Mouse (Mus musculus): ENCODE results near the gene 4921517D22Rik. TPM values are rescaled to one million over a fixed set of nuclear protein-coding genes. Genes with fewer than 3 reads are reported as not detected.

Gene 4921517D22Rik
- polyA plus RNA-seq, 1 experiment from 2014 or later = not detected

GRCm38 (mm10) chr13:59656316-59656832 lies 37.5 kb downstream of the 4921517D22Rik start:
- no peak for ATAC-seq
- WGBS (ENCODE audit: insufficient replicate concordance) = 36% methylated on average over 10 of the region's 10 CpGs
- H3K4me1 ChIP-seq = peaks cover 38% of the 10 kb centered on the region
- H3K4me3 ChIP-seq = no peak overlapping the region
- no peaks in the 10 kb centered on the region for H3K9me3 ChIP-seq (replicated peaks)
- no peak overlapping the region for H3K9ac ChIP-seq
- no peak overlapping the region for H3K4me2 ChIP-seq
- no peaks in the 10 kb centered on the region for H3K27me3 ChIP-seq (replicated peaks)
- H3K36me3 ChIP-seq = peaks cover 97% of the 10 kb centered on the region
- peak overlapping the region; percentile 55; the same call in 1 of the 2 replicates for H3K27ac ChIP-seq

DNA sequence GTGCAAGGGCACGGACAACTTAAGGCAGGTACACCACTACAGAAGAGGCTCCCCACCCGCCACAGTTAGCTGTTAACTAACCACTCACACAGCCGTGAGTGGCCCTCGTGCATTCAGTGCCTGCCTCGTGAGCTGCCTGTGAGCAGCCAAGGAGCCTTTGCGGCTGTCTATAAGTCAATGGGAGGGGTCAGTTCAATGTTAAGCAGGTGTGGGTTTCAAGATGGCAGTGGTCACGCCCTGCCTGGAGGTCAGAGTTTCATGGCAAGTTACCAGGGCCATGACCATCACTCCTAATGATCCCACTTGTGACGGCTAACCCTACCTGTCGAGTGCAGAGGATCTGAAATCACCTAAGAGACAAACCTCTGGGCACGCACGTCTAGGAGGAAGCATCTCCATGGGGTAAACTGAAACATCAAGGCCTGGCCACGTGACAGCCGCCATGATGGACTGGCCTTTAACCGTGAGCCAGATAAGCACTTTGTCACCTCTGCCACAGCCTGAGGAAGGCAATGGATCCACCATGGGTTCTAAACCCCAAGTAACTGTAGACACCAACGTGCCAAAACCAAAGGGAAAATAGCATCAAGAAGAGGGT lies 38.1 kb downstream of the 4921517D22Rik start:
- 80% methylated on average over 15 of the region's 15 CpGs for WGBS (ENCODE audit: insufficient replicate concordance)
- Histone ChIP-seq H3K27me3 (replicated peaks) (no peaks in the 10 kb centered on the region), H3K4me1 (peaks cover 41% of the 10 kb centered on the region), H3K27ac (no peak overlapping the region), H3K36me3 (peaks cover 97% of the 10 kb centered on the region), H3K9me3 (replicated peaks) (no peaks in the 10 kb centered on the region), H3K4me3 (no peak overlapping the region), H3K9ac (no peak overlapping the region), H3K4me2 (no peak overlapping the region)
- ATAC-seq = no peak

DNA sequence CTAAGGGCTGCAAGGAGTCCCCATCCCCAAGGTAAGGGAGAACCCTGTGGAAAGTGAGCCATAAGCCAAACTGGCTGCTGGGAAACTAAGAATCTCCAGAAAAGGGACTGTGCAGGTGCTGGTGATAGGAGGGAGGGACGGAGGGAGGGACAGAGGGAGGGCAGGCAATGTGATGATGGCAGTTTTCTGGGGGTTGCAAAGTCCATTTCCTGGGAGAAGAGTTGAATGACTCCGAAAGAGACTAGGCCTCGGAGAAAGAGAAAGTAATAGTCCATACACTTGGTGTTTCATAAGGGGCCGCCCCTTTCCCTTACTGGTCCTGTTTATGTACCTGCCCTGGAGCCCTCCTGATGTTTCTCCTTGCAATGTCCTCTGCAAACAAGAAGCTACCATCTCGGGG lies 39.4 kb downstream of the 4921517D22Rik start:
- no peak overlapping the region for H3K4me2 ChIP-seq
- 84% methylated on average over 5 of the region's 5 CpGs for WGBS (ENCODE audit: insufficient replicate concordance)
- peaks cover 97% of the 10 kb centered on the region for H3K36me3 ChIP-seq
- H3K9me3 ChIP-seq (replicated peaks) = no peaks in the 10 kb centered on the region
- no peak overlapping the region for H3K9ac ChIP-seq
- ATAC-seq = no peak
- H3K27me3 ChIP-seq (replicated peaks) = no peaks in the 10 kb centered on the region
- H3K27ac ChIP-seq = no peak overlapping the region
- H3K4me1 ChIP-seq = peaks cover 43% of the 10 kb centered on the region
- no peak overlapping the region for H3K4me3 ChIP-seq

DNA sequence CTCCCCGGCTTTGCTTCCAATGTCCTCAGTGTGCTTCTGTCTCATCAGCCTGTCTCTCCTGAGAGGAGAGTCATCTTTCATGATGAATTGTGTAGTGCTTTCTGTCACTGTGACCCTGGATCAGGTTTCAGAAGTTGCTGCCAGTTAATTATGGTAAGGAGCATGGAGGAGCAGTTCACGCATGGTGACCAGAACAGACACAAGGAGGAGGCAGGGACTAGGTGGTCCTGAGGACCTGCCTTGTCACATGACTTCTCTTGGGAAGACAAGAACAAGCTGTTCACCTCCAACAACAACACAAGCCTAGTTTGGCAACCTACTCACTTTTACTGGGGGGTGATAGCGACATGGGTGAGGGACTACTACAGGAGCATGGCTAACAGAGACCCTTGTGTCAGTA lies 40.8 kb downstream of the 4921517D22Rik start:
- H3K4me3 ChIP-seq = no peak overlapping the region
- ATAC-seq = no peak
- H3K4me2 ChIP-seq = no peak overlapping the region
- H3K36me3 ChIP-seq = peaks cover 97% of the 10 kb centered on the region
- no peaks in the 10 kb centered on the region for H3K27me3 ChIP-seq (replicated peaks)
- H3K9ac ChIP-seq = no peak overlapping the region
- peaks cover 43% of the 10 kb centered on the region for H3K4me1 ChIP-seq
- H3K27ac ChIP-seq = no peak overlapping the region
- H3K9me3 ChIP-seq (replicated peaks) = no peaks in the 10 kb centered on the region
- 82% methylated on average over 3 of the region's 3 CpGs for WGBS (ENCODE audit: insufficient replicate concordance)

DNA sequence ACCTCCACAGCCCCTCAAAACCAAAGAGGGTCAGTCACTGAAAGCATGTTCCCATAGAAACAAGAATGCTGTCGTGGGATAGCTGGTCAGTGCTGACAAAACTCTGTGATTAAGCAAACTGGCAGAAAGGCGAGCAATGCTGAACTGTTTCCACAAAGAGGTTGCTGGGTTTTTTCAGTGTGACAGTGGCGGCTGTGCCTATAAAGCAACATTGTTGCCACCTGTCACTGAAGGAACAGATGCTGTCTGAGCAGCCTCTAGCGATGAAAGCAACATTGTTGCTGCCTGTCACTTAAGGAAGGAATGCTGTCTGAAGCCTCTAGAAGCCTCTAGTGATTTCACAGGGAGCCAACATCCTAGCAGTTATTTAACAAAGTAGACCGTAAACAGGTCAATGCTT lies 41.3 kb downstream of the 4921517D22Rik start:
- H3K9ac ChIP-seq = no peak overlapping the region
- 80% methylated on average over 5 of the region's 5 CpGs for WGBS (ENCODE audit: insufficient replicate concordance)
- H3K4me1 ChIP-seq = peaks cover 43% of the 10 kb centered on the region
- H3K9me3 ChIP-seq (replicated peaks) = no peaks in the 10 kb centered on the region
- H3K4me2 ChIP-seq = no peak overlapping the region
- no peak overlapping the region for H3K27ac ChIP-seq
- H3K4me3 ChIP-seq = no peak overlapping the region
- peaks cover 97% of the 10 kb centered on the region for H3K36me3 ChIP-seq
- no peaks in the 10 kb centered on the region for H3K27me3 ChIP-seq (replicated peaks)
- ATAC-seq = no peak

- WGBS (ENCODE audit: insufficient replicate concordance) = 71% methylated on average over 5 of the region's 5 CpGs
- Histone ChIP-seq H3K9me3 (replicated peaks) (no peaks in the 10 kb centered on the region), H3K27me3 (replicated peaks) (no peaks in the 10 kb centered on the region), H3K9ac (no peak overlapping the region), H3K36me3 (peaks cover 99% of the 10 kb centered on the region), H3K27ac (no peak overlapping the region), H3K4me3 (no peak overlapping the region), H3K4me1 (peaks cover 41% of the 10 kb centered on the region), H3K4me2 (no peak overlapping the region)
- ATAC-seq = no peak
Observed at GRCm38 (mm10) chr13:59649781-59650180, 44.1 kb downstream of the 4921517D22Rik start.

GRCm38 (mm10) chr13:59648598-59648997 lies 45.3 kb downstream of the 4921517D22Rik start:
- no peak for ATAC-seq
- Histone ChIP-seq H3K27me3 (replicated peaks) (no peaks in the 10 kb centered on the region), H3K4me1 (peaks cover 50% of the 10 kb centered on the region), H3K9me3 (replicated peaks) (no peaks in the 10 kb centered on the region), H3K9ac (no peak overlapping the region), H3K4me3 (no peak overlapping the region), H3K4me2 (no peak overlapping the region), H3K36me3 (peaks cover 89% of the 10 kb centered on the region), H3K27ac (no peak overlapping the region)
- WGBS (ENCODE audit: insufficient replicate concordance) = 92% methylated on average over 6 of the region's 6 CpGs

GRCm38 (mm10) chr13:59647484-59647883 lies 46.4 kb downstream of the 4921517D22Rik start:
- Histone ChIP-seq H3K4me2 (no peak overlapping the region), H3K27me3 (replicated peaks) (no peaks in the 10 kb centered on the region), H3K9me3 (replicated peaks) (no peaks in the 10 kb centered on the region), H3K36me3 (peaks cover 86% of the 10 kb centered on the region), H3K4me3 (no peak overlapping the region), H3K4me1 (peaks cover 61% of the 10 kb centered on the region), H3K9ac (no peak overlapping the region), H3K27ac (no peak overlapping the region)
- 85% methylated on average over 6 of the region's 6 CpGs for WGBS (ENCODE audit: insufficient replicate concordance)
- ATAC-seq = no peak

- Histone ChIP-seq H3K9ac (no peak overlapping the region), H3K27ac (no peak overlapping the region), H3K9me3 (replicated peaks) (no peaks in the 10 kb centered on the region), H3K36me3 (peaks cover 86% of the 10 kb centered on the region), H3K4me2 (no peak overlapping the region), H3K27me3 (replicated peaks) (no peaks in the 10 kb centered on the region), H3K4me3 (no peak overlapping the region), H3K4me1 (peaks cover 68% of the 10 kb centered on the region)
- no peak for ATAC-seq
- WGBS (ENCODE audit: insufficient replicate concordance) = 82% methylated on average over 11 of the region's 11 CpGs
Observed at GRCm38 (mm10) chr13:59646674-59647244, 47.1 kb downstream of the 4921517D22Rik start.

GRCm38 (mm10) chr13:59645491-59645890 lies 48.4 kb downstream of the 4921517D22Rik start:
- no peak for ATAC-seq
- Histone ChIP-seq H3K9me3 (replicated peaks) (no peaks in the 10 kb centered on the region), H3K9ac (no peak overlapping the region), H3K4me2 (no peak overlapping the region), H3K27ac (peak overlapping the region; percentile 12), H3K27me3 (replicated peaks) (no peaks in the 10 kb centered on the region), H3K4me1 (peaks cover 69% of the 10 kb centered on the region), H3K36me3 (peaks cover 85% of the 10 kb centered on the region), H3K4me3 (no peak overlapping the region)
- WGBS (ENCODE audit: insufficient replicate concordance) = 65% methylated on average over 3 of the region's 3 CpGs

- peak; percentile 96 for ATAC-seq
- no peak overlapping the region for H3K9ac ChIP-seq
- peak overlapping the region; percentile 89 for H3K27ac ChIP-seq
- H3K9me3 ChIP-seq (replicated peaks) = no peaks in the 10 kb centered on the region
- no peak overlapping the region for H3K4me3 ChIP-seq
- peak overlapping the region; percentile 46 for H3K4me2 ChIP-seq
- 11% methylated on average over 2 of the region's 2 CpGs for WGBS (ENCODE audit: insufficient replicate concordance)
- peaks cover 85% of the 10 kb centered on the region for H3K36me3 ChIP-seq
- H3K27me3 ChIP-seq (replicated peaks) = no peaks in the 10 kb centered on the region
- peaks cover 81% of the 10 kb centered on the region for H3K4me1 ChIP-seq
Observed at GRCm38 (mm10) chr13:59642818-59643217, 51.1 kb downstream of the 4921517D22Rik start.

GRCm38 (mm10) chr13:59640178-59640440 lies 53.8 kb downstream of the 4921517D22Rik start:
- Histone ChIP-seq H3K9ac (peak overlapping the region; percentile 32; the same call in 1 of the 2 replicates), H3K27me3 (replicated peaks) (no peaks in the 10 kb centered on the region), H3K4me3 (no peak overlapping the region), H3K4me1 (peaks cover 63% of the 10 kb centered on the region), H3K27ac (peak overlapping the region; percentile 76), H3K36me3 (peaks cover 85% of the 10 kb centered on the region), H3K9me3 (replicated peaks) (no peaks in the 10 kb centered on the region), H3K4me2 (peak overlapping the region; percentile 34; the same call in 1 of the 2 replicates)
- ATAC-seq = no peak
- 82% methylated on average over 6 of the region's 6 CpGs for whole genome bisulfite sequencing (ENCODE audit: insufficient replicate concordance)
